Mouse (Mus musculus) limb, embryonic 10.5 days (tissue): ENCODE data around the gene Foxn4. TPM values are rescaled to one million over a fixed set of nuclear protein-coding genes. Genes with fewer than 3 reads are reported as not detected.

Experiments
- polyA plus RNA-seq: library from polyadenylated mRNA; unstranded; fragments of >200 nt; fragmentation: Nextera tagmentation; extraction: Ambion mirVana; gene quantifications from 2 replicates; pipeline ENCODE4 v1.2.1, GENCODE M21; 2016

Foxn4 gene
- polyA plus RNA-seq, 1 experiment from 2014 or later: not detected

Other genes starting within 250 kb of the Foxn4 start
- 12.7 and 15.5 TPM in 2 replicates for gene Usp30, start 208.3 kb downstream of the Foxn4 start, polyA plus RNA-seq
- gene Svop, start 182.2 kb downstream of the Foxn4 start, polyA plus RNA-seq: 0.08 TPM in 1 of 2 replicates, not detected in the other
- gene Alkbh2, start 145.6 kb downstream of the Foxn4 start, polyA plus RNA-seq: 12.9 and 16.1 TPM in 2 replicates
- gene Ung, start 143.4 kb downstream of the Foxn4 start, polyA plus RNA-seq: 81.3 and 91.8 TPM in 2 replicates
- 4.8 and 5.8 TPM in 2 replicates for gene Acacb, start 127.3 kb downstream of the Foxn4 start, polyA plus RNA-seq
- gene Myo1h, start 15.4 kb upstream of the Foxn4 start, polyA plus RNA-seq: 1.1 and 1.2 TPM in 2 replicates
- gene Kctd10, start 106.7 kb upstream of the Foxn4 start, polyA plus RNA-seq: 99.9 and 103 TPM in 2 replicates
- 54.5 and 59.5 TPM in 2 replicates for gene Ube3b, start 106.8 kb upstream of the Foxn4 start, polyA plus RNA-seq
- 29.3 and 34.7 TPM in 2 replicates for gene Mmab, start 170.3 kb upstream of the Foxn4 start, polyA plus RNA-seq
- gene Mvk, start 170.5 kb upstream of the Foxn4 start, polyA plus RNA-seq: 50.6 and 55.2 TPM in 2 replicates